Mouse (Mus musculus) ES-Bruce4 (cell line): ENCODE results near the gene Ankrd65.

ENCODE experiments used
- CTCF ChIP-seq: IDR thresholded peaks from one replicate; pipeline ENCODE4 v1.8.1; 2011; ENCODE audit warnings: low read depth, low read length
- EP300 ChIP-seq: IDR thresholded peaks from 2 replicates; pipeline ENCODE4 v1.6.1; 2011; ENCODE audit warnings: low read depth, low read length; ENCODE audit not compliant: insufficient read depth
- POLR2A ChIP-seq: IDR thresholded peaks from one replicate; pipeline ENCODE4 v1.8.1; 2011; ENCODE audit warnings: low read length; ENCODE audit not compliant: insufficient read depth

- TF ChIP-seq CTCF = no peak
- no peak for TF ChIP-seq POLR2A
- TF ChIP-seq EP300 = no peak
Observed at GRCm38 (mm10) chr4:155759862-155760612, 30.2 kb upstream of the Ankrd65 start.
